Mouse (Mus musculus): ENCODE results near the gene Cnot4. TPM values are rescaled to one million over a fixed set of nuclear protein-coding genes. Genes with fewer than 3 reads are reported as not detected.
"Not testable (repeated sequence)": the region's sequence is repeated elsewhere in the genome, so short reads cannot be mapped to it uniquely, and the experiment has no call there.

The Cnot4 gene
- total RNA-seq (2014; fragmentation: Nextera tagmentation) (52.1 and 64.5 TPM in 2 replicates), total RNA-seq (2017) (27.9 and 34.1 TPM in 2 replicates)

DNA sequence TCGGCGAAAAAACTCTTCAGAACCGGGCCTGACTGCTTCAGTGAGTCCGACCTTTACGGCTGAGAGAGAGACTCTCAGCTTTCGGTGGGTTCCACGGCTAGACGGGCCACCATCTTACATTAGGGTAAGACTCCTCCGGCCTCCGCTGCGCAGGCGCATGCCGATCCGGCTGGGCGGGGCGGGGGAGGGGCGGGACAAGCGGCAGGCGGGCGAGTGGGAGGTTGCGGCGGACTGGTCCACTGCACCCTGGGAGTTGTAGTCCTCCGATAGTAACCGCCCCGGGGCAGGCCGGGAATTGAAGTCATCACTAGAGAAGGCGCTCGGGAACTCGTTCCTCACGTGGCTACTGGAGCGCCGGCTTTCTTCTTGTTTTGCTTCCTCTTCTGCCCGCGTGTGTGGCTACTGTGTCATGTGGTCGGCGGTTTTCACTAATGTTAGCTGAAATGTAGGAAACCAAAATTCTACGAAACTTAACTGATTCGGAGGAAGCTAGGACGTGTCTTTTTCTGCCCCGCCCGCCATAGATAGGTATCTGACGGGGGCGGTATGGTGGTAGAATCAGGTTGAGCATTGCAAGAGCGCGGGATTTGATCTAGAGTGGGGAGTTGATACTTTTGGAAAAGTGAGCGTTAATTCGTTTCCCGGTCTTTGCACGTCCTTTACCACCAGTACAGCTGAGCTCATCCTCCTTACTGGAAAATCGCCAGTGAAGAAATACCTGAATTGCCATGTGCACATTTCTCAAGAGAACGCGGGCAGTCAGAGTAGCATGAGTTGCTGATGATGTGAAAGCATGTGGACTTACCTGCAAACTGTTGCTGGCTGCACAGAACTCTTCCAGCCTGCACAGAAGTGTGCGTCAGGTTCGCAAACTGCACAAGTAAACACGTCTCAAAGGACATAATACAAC, at the start of gene Cnot4:
Gene Cnot4, minus strand, starts transcription at position 146 of the 910 bp plus-strand sequence.
- ATAC-seq (replicated peaks; ENCODE audit: low FRiP score, low TSS enrichment, poor library complexity, severe bottlenecking) = peak; percentile 95

DNA sequence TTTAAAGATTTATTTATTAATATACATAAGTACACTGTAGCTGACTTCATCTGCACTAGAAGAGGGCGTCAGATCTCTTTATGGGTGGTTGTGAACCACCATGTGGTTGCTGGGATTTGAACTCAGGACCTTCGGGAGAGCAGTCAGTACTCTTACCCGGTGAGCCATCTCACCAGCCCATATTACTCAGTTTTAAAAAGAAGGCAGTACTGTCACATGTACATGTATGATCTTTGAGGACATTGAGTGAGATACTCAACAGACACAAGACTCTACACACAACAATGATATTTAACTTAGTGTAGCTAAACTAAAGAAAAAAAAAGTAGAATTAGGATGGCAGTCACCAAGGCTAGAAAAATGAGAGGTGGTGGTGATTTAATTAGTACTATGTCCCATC, 45.8 kb upstream of the Cnot4 start:
- not testable (repeated sequence) for ATAC-seq (replicated peaks; ENCODE audit: low FRiP score, low TSS enrichment, poor library complexity, severe bottlenecking)

- peak; percentile 57; the same call in 1 of the 2 replicates for ATAC-seq (replicated peaks; ENCODE audit: low FRiP score, low TSS enrichment, poor library complexity, severe bottlenecking)
Observed at GRCm38 (mm10) chr6:35177650-35178272, 44.2 kb upstream of the Cnot4 start.

DNA sequence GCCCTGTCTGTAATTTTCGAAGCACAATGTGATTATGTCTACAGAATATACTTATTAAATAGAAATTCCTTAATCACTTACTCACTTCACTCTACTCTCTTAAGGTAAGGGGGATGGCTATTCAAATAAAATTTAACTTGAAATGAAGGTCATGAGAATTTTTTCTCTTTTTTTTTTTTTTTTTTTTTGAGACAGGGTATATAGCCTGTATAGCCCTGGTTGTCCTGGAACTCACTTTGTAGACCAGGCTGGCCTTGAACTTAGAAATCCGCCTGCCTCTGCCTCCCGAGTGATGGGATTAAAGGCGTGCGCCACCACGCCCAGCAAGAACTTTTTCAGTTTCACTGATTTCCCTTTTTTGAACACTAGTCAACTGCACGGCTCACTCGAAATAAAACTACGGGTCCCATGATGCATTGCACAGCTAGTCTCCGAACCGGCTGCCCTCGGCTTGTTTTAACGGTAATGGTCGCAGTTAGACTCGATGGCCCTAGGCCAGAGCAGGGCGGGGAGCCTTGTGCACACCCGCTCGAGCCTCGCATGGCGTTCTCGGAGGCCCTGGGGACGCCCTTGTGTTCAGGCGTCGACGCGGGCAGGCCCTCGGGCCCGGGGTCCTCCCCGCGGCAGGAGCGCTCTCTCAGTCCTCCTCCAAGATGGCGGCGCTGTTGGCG, 43.6 kb upstream of the Cnot4 start, which contains the start of gene Nup205:
Gene Nup205, plus strand, starts transcription at position 443 of the 671 bp plus-strand sequence.
- peak; percentile 93 for ATAC-seq (replicated peaks; ENCODE audit: low FRiP score, low TSS enrichment, poor library complexity, severe bottlenecking)

DNA sequence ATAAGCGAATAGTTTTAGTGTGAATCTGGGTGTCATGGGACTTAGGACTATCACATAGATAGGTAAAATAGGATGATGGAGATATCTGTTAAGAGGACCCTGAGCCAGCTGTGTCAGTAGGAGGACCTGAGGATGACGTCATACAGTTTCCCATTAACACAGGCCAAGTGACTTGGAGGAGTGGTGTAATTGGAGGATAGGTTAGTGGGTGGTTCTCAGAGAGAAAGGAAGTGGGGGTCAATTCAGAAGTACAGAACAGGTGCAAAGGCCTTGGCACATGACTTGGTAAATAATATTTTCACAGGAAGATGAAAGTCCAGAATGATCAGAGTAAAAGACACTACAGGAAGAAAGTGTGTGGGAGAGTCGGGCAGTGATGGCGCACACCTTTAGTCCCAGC, 39.7 kb upstream of the Cnot4 start:
- no peak for ATAC-seq (replicated peaks; ENCODE audit: low FRiP score, low TSS enrichment, poor library complexity, severe bottlenecking)

- ATAC-seq (replicated peaks; ENCODE audit: low FRiP score, low TSS enrichment, poor library complexity, severe bottlenecking) = not testable (repeated sequence)
Observed at GRCm38 (mm10) chr6:35172028-35172427, 38.5 kb upstream of the Cnot4 start.

DNA sequence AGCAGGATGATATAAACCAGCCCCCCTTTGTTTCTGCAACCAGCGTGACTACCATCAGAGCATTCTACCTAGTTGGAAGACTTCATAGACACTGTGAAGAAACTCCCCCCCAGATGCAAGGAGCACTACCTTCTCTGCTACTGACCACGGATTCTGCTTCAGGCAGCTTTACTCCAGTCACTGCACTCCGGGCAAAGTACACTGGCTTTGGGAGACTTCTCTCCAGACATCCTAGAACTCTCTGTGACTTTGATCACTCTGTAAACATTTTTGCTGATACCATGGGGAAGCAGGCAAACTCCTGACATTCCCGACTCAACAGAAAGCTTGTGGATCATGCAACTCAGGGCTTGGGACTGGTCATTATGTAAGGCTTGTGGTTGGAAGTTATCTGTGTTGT, 35.7 kb upstream of the Cnot4 start:
- ATAC-seq (replicated peaks; ENCODE audit: low FRiP score, low TSS enrichment, poor library complexity, severe bottlenecking) = no peak

- ATAC-seq (replicated peaks; ENCODE audit: low FRiP score, low TSS enrichment, poor library complexity, severe bottlenecking) = no peak
Observed at GRCm38 (mm10) chr6:35154540-35154939, 21.0 kb upstream of the Cnot4 start.

GRCm38 (mm10) chr6:35147726-35148422, 14.3 kb upstream of the Cnot4 start:
- ATAC-seq (replicated peaks; ENCODE audit: low FRiP score, low TSS enrichment, poor library complexity, severe bottlenecking) = no peak

DNA sequence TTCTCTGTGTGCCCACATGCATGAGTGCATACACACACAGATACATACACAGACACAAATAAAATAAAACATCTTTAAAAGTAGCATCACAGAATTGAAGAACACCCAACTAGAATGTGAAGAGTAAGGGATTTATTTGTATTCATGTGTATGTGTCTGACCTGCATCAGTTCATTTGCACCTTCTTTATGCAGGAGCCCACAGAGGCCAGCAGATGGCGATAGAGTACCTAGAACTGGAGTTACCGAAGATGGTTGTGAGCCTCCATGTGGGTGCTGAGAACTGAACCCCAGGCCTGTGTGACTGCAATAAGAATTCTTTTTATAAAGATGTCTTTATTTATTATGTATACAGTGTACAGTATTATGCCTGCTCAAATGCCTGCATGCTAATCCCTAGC, 12.0 kb upstream of the Cnot4 start:
- no peak for ATAC-seq (replicated peaks; ENCODE audit: low FRiP score, low TSS enrichment, poor library complexity, severe bottlenecking)

- no peak for ATAC-seq (replicated peaks; ENCODE audit: low FRiP score, low TSS enrichment, poor library complexity, severe bottlenecking)
Observed at GRCm38 (mm10) chr6:35140351-35140750, 6.8 kb upstream of the Cnot4 start.

GRCm38 (mm10) chr6:35134844-35135243, 1.3 kb upstream of the Cnot4 start:
- no peak for ATAC-seq (replicated peaks; ENCODE audit: low FRiP score, low TSS enrichment, poor library complexity, severe bottlenecking)

- ATAC-seq (replicated peaks; ENCODE audit: low FRiP score, low TSS enrichment, poor library complexity, severe bottlenecking) = peak; percentile 70
Observed at GRCm38 (mm10) chr6:35133246-35133578, 312 bp downstream of the Cnot4 start.

- peak; percentile 16 for ATAC-seq (replicated peaks; ENCODE audit: low FRiP score, low TSS enrichment, poor library complexity, severe bottlenecking)
Observed at GRCm38 (mm10) chr6:35132806-35133205, 718 bp downstream of the Cnot4 start.

DNA sequence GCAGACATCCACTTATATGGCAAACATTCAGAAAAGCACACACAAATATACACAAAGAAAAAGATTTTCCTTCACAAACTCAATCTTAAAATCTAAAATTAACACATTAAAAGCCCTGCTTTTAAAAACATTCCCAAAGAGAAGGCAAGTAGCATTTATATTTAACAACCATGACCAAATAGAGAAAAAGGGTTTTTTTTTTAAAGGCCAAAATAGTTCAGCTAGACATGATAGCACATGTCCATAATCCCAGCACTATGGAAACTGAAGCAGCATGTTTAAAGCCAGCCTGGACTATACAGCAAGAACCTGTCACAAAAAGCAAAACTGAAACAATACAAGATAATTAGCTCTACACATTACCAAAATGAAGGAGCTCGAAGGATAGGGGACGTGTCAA, 11.0 kb downstream of the Cnot4 start:
- no peak for ATAC-seq (replicated peaks; ENCODE audit: low FRiP score, low TSS enrichment, poor library complexity, severe bottlenecking)

DNA sequence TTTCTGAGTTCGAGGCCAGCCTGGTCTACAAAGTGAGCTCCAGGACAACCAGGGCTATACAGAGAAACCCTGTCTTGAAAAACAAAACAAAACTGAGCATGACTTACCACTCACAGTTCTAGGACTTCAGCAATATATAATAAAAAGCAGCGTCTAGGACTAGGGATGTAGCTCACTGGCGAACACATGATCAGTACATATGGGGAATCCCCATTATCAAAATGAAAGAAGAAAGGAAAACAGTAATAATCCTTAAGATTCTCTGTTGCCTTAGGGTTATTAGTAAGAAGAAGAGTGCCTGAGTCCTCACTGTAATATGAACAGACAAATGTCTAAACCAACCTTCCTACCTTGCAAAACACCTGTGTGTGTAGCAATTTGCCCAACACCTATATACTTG, 11.6 kb downstream of the Cnot4 start:
- no peak for ATAC-seq (replicated peaks; ENCODE audit: low FRiP score, low TSS enrichment, poor library complexity, severe bottlenecking)

- ATAC-seq (replicated peaks; ENCODE audit: low FRiP score, low TSS enrichment, poor library complexity, severe bottlenecking) = no peak
Observed at GRCm38 (mm10) chr6:35102457-35102856, 31.1 kb downstream of the Cnot4 start.

DNA sequence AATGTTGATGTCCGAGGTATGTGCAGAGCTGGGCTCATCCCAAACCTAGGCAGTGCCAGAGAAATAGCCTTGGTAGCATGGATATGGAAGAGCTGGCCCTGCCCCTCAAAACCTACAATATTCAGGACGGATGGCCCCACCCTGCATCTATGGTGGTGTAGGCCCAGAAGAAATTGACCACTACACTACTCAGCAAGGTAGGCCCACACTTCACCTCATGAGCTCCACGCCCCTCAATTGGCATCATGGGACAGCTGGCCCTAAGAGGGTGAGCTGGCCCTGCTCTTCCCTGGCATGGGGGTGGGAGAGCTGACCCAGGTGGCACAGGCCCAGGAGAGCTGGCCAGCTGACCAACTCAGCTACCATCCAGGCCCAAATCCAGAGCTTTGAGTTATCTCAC, 48.6 kb downstream of the Cnot4 start:
- 0 out of 2 replicates have a peak, but pooled peaks have one; percentile 26 for ATAC-seq (replicated peaks; ENCODE audit: low FRiP score, low TSS enrichment, poor library complexity, severe bottlenecking)

GRCm38 (mm10) chr6:35075148-35075547, 58.4 kb downstream of the Cnot4 start:
- no peak for ATAC-seq (replicated peaks; ENCODE audit: low FRiP score, low TSS enrichment, poor library complexity, severe bottlenecking)

- ATAC-seq (replicated peaks; ENCODE audit: low FRiP score, low TSS enrichment, poor library complexity, severe bottlenecking) = no peak
Observed at GRCm38 (mm10) chr6:35071261-35071660, 62.3 kb downstream of the Cnot4 start.

All from megakaryocyte-erythroid progenitor cell, adult 5-6 weeks (primary cell).